Mouse (Mus musculus) layer of hippocampus, postnatal 36 days (tissue): Measurements from ENCODE around the gene Gnaq. TPM values are rescaled to one million over a fixed set of nuclear protein-coding genes. Genes with fewer than 3 reads are reported as not detected.

Experiments
- DNase-seq, 2 experiments: peaks; one replicate each; pipeline ENCODE4 v3.0.0; 2022
- microRNA-seq, 2 experiments: library from miRNA; unstranded; fragments of <30 nt; microRNA quantifications; one replicate each; pipeline ENCODE4 v1.2.0; 2021
- total RNA-seq, 2 experiments: library from RNA; stranded (reverse); gene quantifications; 2 replicates each; pipeline ENCODE4 v1.2.3; 2021

Gene Gnaq
- total RNA-seq, 2 experiments from 2014 or later = 208 to 214 TPM

DNA sequence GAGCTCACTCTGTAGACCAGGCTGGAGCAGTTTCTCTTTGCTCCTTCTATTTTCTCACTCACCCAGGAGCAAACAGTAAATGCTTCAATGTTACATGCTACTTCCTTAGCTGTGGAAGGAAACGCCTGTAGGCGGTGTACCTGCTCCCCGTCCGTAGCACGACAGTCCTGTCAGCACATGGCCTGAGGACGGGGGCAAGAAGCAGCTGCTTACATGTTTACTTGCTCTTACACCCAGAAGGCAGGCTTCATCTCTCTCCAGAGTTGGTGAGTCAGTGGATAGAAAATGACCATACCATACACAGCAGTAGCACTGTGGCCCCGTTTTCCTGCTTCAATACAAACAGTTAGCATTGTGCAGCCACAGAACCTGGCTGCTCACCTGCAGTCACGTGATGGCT lies 247.1 kb downstream of the Gnaq start:
- DNase-seq = no peak

DNA sequence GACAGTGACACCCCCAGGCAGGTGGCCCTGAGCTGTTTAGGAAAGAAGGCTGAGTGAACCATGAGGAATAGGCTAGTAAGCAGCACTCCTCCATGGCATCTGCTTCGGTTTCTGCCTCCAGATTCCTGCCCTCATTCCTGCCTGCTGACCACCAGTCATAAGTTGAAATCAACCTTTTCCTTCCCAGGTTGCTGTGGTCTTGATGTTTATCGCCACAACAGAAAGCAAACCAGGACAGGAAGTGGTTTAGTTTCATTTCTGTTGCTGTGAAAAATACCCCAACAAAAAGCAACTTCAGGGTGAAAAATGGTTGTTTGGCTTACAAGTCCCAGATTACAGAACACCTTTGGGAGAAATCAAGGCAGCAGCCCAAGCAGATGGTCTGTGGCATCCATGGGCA lies 249.8 kb downstream of the Gnaq start:
- no peak for DNase-seq

DNA sequence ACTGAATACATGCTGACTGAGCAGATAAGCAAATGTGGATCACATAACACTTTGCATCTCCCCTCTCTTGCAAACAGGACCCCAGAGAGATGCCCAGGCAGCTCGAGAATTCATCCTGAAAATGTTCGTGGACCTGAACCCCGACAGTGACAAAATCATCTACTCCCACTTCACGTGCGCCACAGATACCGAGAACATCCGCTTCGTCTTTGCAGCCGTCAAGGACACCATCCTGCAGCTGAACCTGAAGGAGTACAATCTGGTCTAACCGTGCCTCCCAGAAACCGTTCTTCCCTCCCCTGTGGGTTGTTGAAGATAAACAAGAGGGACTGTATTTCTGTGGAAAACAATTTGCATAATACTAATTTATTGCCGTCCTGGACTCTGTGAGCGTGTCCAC lies 250.5 kb downstream of the Gnaq start:
- DNase-seq = no peak

DNA sequence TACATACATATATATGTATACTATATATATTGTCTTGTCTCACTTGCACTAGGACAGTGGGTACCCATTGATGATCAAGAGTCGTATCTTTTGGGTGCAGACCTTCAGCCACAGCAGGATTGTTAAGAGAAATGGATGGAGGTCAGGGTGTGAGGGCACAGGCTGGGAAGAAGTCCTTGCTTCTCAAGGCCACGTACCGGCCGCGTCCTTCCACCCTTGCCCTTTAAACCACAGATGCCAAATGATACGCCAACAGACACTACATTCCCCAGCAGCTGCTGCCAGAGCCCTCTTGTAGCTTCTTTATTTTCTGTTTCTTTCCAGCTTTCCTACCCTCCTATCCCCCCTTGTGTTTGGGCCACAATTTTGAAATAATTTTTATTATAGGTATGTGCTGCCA lies 251.5 kb downstream of the Gnaq start:
- DNase-seq = no peak

DNA sequence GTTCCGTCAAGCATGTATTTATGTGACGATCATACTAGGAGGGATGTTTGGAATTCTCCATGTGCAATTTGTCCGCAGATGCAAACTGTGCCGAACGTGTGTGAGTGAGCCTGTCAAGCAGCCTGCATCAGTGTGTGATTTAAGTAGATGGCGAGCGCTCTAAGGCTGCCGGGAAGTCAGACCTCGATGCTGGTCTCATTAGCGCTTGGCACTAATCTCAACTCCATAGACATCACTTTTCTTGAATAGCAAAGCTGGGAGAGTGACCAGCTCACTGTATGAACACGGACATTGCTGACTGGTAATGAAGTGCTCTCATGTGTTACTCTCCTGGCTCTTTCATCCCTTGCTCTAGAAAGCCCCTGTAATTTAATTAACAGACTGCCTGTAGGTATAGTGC lies 252.3 kb downstream of the Gnaq start:
- no peak for DNase-seq

DNA sequence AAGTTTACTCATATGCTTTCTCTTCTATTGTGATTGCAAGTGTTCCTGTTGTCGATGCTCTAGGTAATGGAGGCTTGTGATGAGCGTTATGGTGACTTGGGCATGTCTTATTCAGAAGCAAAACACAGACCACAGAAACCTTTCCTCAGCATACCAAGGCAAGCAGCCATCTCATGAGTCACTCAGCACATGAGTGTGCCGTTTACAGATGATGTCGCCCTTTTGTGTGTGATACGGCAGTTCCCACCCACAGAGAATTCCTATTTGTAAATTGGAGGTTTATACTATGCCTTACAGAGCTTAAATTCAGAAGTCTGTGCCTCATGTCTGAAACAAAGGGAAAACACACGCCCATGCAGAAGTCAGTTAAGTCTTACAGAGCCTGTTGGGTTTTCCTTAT lies 253.9 kb downstream of the Gnaq start:
- no peak for DNase-seq

DNA sequence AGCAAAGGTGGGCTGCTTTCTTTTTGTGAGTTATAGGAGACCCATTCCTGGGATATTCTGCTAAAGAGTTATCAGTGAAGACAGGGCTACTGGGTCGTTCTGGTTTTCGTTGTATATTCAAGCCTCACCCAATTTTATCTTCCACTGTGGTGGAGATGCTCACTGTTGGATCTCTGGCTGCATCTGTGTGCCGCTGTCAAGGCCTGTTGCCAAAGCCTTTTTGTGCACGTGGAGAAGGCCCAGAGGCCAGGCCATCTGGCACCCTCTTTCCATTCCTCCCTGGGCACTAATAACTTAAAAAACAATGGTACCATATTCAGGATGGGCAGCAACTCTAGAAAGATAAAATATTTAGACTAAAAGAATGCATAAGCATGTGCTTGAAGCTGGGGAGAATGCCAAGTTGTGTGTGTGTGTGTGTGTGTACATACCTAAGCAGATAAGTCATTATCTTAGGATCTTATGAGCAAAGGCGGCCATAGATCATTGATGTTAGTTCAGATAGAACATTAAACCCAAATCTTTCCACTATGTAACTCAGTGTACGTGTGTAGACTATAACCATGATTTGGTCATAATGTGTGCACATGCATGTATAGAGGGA lies 257.7 kb downstream of the Gnaq start:
- DNase-seq = no peak

DNA sequence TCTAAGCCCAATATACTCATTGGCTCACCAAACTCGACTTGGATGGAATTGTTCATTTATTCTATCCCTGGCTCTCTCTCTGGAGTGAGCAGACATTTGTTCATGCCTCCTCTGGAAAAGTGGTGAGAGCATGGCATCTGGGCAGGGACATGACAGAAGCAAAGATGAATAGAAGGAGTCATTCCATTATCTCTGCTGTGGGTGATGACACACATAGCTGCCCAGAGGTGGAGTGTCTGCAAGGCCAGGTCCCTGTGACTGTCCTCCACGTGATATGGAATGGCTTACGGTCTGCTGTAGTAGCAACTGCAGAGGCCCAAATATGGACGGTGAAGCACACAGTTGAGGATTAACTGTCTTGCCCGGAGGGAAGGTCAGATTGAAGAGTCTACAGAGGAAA lies 261.8 kb downstream of the Gnaq start:
- no peak for DNase-seq

DNA sequence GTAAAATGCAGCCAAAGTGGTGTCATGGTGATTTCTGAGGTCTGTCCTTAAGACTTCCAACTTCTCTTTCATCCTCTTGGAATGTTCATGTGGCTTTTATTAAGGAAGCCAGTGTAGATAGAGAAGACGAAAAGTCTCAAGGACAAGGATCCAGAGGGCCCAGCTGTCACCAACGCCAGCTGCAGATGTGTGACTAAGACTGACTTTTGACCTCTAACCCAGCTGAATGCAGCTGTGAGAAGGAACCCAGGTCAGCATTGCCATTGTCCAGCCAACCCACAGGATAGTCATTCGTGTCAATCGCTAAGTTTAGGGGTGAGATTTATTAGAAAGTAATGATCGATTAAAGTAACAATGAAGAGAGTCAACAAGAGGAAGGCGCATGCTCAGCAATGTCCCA lies 270.5 kb downstream of the Gnaq start:
- no peak for DNase-seq

DNA sequence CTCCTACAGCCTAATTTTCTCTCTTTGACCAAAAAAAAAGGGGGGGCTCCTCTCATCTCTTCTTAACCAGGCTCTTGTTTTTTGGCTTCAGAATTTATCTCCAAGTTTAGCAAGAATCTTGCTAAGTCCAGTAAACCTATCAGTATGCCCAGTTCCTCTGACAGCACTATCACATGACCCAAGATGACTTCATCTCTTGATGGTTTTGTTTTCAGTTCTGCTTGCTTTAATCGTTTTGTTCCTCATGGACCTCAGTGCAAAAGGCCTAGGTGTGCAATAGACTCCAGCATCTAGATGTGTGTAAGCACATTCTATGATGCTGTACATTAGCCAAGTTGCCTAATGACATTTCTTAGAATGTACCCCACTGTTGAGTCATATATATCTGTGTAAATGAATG lies 275.1 kb downstream of the Gnaq start:
- DNase-seq = no peak

DNA sequence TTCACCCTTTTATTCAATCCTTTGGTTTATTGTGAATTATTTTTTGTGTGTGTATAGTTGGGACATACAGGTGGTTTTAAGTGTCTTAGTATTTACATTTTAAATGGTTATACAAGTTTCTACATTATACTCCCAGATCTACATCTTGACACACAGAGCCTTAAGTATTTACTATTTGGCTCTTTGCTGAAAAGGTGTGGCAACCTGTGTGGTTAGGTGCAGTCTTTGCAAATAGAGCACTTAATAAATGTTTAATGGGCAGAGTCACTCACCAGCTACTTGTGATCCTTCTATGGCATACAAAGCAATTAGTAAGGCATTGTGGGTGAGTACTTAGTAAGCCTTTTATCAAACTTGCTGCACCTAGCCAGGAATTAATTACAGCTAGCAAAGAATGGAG lies 278.7 kb downstream of the Gnaq start:
- no peak for DNase-seq

DNA sequence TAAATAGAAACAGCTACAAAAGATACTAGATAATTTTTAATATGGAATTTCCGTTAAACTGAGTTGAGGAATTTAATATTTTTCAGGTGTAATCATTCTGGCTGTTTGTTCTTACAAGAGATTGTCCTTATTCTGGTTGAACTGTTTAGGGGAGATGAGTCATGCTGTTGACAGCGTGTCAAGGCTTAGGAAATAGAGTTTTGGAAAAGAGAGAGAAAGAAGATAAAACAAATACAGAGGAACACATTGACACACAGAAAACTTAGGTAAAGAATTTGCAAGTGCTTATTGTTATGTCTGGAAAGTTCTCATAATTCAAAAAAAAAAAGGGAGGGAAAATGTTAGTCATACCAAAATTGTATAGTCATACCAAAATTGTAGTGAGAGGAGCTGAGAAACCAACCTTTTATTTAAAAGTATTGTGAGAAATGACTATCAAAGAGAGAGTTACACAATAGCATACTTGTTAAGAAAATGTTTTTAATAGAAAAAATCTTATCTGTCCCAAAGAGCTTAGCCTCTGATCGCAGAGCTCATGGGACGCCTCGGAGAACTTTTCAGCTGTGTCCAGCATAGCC lies 285.5 kb downstream of the Gnaq start:
- no peak for DNase-seq

DNA sequence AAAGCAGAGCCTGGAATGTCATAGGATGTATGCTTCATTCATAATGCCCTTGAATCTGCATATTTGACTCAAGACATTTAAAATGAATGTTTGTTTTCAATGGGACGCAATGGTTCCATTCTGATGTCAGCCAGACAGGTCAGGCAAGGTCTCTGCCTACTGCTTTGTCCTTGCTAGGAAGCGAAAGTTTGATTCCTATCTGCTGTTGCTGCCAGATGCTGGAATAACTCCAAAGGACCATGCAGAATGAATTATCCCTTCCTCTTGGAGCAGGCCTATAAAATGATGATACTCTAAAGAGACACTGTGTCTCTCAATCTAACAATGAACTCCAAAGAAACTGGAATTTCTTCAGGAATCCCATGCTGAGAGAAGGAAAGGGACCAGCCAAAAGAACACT lies 293.0 kb downstream of the Gnaq start:
- DNase-seq = no peak

DNA sequence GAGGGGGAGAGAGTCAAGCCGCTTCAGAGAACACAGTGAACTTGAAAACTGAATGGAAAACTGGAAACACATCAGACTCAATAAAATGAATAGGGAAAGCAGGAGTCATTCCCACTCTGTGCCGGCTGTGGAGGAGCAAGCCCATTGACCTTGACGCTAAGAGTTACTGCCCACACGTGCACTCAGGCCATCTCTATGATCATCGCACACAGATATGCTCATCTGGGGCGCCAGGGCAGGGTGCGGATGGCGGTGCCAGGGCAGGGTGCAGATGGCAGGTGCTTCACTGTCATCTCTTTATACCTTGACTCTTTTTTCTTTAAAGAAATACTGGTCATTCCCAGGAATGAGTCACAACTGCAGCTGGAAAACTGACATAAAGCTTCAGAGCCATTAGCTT lies 298.7 kb downstream of the Gnaq start:
- no peak for DNase-seq

DNA sequence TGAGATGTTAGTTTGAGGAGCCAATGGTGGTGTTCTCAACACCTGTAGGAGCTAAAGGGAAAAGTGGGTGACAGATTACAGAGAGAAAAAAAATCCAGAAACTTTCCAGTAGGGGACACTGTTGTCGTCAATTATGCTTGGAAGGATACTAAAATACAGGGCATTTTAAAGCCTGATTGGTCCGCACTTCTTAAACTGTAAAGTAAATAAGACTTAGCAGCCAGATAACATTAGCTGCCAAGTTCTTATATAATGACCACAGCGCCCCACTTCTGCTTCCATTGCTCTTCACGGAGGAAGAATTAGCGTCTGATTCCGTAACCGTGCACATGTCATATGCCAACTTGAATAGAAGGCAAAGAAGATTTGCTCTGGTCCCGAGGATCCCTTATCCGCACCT lies 302.2 kb downstream of the Gnaq start:
- DNase-seq = no peak

DNA sequence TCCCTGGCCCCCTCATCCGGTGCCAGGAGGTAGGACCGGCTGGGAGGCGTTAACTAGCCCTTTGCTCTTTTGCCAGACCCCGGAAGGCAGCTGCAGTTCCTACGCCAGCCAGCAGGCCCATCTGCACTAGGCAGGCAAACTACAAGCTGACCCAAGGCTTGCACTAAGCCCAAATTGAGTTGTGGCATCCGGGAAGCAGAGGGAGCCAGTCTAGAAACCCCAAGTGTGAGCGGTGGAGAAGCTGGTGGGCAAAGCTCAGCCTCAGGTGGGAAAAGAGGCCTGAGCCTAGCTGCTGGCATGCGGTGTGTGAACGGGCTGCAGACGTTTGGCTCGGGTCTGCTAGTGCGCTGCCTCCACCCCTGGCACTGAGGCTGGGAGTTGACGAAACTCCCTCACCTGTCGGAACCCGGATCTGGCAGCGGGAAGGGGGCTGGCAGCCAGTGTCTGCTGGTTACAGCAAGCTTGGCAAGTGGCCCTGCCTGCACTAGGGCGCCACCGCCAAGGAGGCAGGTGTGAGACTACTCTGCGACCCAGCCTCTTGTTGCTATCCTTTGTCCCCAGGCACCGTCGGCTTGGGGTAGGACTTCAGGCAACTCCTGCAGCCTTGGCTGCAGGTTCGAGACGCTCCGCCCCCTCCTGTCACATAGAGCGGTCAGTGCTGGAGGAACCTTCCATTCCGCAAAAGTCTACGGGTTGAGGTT lies 303.1 kb downstream of the Gnaq start, which contains the start of gene Gna14:
TSS of gene Gna14 (plus strand) at position 232 of the 701 bp plus-strand sequence.
- DNase-seq = peak in 1 of 2 experiments; percentile 4

DNA sequence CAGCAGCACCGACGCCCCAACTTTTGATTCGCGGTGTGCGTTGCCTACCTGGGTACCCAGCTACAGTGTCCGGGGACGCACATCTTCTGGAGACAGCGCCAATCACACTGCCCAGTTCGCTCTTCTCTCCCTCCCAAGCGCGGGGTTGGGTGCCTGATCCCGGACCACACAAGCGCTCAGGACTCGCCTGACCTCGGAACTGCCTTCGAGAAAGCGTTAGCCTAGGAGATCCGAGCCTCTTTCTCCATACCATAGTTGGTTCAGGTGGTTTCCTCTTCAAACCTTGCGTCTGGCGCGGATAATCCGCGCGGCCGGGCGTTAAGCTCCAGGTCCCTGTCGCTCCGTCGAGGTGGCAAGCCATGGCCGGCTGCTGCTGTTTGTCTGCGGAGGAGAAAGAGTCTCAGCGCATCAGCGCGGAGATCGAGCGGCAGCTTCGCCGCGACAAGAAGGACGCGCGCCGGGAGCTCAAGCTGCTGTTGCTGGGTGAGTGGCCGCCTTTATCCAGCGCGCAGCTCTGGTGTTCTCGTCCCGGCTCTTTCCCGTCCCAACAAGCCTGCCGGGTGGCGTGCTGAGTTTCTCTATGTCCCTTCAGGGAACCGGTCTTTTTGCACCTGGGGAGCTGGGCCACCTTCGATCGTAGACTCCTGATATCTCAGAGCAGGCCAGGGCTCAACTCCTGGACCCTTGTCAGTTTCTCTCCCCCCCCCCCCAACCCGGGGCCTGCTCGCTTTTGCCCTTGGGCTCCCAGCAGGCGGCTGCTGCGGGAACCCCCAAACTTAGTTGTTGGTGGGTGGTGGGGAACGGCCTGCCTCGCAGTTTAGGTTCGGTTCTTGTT lies 303.9 kb downstream of the Gnaq start:
- no peak for DNase-seq

Small RNAs within 50 kb of the gene (microRNA-seq; reads per million reads assigned to microRNA genes)
- gene Mir496b = 0 reads per million in 2 experiments

Other genes starting within 250 kb of the Gnaq start
- 100 to 1,000 TPM; 105 to 110 TPM for gene Psat1, start 185.5 kb upstream of the Gnaq start, total RNA-seq
- 10 to 100 TPM; 11.1 to 12.5 TPM for gene Cep78, start 147.8 kb upstream of the Gnaq start, total RNA-seq